Mouse (Mus musculus): Measurements from ENCODE around the gene Rab33b.
"Not testable (repeated sequence)": the region's sequence is repeated elsewhere in the genome, so short reads cannot be mapped to it uniquely, and the experiment has no call there.

Rab33b gene

DNA sequence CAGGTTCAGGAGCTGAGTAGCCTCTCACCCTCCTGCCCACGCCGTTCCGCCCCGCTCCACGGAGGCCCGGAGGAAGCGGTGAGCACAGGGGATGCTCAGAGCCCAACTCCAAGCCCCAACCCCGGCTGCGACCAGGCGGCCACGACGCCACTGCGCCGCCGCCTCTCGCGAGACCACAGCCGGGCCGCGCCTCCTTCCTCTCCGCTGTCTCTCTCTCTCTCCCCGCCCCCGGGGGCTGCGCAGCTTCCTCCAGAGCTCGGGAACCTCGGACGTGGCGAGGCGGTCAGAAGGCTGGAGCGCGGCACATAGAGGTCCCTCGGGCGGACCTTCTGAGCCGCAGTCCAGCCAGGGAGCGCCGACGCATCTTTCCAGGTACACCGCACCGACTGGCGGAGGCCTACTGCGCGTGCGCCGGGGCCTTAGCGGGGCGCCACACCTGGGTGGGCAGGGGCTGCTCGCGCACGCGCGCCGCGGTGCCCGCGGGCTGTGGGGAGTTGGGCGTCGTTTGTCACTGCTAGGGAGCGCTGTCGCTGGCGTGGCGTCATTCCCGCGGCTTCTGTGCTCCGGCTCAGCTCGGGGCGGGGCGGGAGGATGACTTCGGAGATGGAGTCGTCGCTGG is at the start of gene Rab33b:
Gene Rab33b, plus strand, starts transcription at position 180 of the 619 bp plus-strand sequence.
- DNase-seq (ENCODE audit: low spot score), result peak; percentile 96

DNA sequence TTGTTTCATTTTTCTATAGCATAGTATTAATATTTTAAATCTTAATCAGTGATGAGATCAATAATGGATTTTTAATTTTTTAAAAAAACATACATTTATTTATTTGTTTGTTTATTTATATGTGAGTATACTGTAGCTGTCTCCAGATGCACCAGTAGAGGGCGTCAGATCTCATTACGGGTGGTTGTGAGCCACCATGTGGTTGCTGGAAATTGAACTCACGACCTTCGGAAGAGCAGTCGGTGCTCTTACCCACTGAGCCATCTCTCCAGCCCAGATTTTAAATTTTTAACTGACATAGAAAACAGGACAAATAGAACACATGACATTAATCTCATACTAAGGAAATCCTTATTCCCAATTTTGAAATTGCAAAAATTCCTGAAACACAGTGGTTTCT is 49.4 kb upstream of the Rab33b start:
- not testable (repeated sequence) for DNase-seq (ENCODE audit: low spot score)

DNA sequence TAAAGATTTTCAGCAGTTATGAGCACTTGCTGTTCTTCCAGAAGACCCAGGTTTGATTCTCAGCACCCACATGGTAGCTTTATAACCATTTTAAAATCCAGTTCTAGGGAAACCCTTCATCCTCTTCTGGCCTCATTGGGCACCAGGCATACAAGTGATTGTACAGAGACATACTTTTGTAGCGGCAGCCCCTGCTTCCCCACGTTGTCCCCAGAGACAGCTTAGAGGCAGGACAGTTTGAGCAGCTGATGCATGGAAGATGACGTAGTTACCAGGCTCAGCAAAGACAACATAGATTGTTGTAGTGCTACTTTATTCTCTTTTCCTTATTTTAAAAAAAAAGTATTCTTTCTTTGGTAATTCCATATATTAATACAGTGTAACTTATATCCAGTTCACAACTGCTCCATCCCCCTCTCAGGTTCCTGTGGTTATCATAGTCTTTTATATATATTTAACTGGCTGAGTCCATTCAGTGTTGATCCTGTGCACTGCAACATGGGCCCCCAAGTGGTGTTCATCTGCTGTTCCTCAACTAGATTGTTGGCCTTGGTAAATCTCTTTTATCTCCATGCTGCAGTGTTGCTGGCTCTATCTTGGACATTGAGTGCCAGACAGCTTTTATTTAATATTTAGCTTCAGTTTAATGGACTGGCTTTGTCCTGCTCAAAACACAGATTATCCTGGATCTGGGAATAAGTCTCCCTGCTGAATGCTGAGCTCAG is 48.7 kb upstream of the Rab33b start:
- no peak for DNase-seq (ENCODE audit: low spot score)

DNA sequence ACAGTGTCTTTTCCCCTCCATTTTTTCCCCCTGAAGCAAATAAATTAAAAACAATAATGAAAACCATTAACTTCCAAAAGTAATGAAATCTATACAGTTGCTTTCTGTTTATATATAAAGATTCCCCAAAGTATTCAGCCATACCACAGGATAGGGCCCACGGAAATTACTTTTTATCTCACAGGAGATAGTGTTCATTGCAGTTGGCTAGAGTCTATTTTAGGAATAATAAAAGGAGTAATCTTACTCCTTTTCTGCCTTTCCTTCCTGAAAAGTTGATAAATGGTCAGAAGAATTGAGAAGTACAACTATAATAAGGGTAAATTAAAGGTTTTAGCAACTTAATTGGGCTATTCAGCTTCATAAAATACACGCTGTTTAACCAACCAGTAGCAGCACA is 15.2 kb upstream of the Rab33b start:
- no peak for DNase-seq (ENCODE audit: low spot score)

DNA sequence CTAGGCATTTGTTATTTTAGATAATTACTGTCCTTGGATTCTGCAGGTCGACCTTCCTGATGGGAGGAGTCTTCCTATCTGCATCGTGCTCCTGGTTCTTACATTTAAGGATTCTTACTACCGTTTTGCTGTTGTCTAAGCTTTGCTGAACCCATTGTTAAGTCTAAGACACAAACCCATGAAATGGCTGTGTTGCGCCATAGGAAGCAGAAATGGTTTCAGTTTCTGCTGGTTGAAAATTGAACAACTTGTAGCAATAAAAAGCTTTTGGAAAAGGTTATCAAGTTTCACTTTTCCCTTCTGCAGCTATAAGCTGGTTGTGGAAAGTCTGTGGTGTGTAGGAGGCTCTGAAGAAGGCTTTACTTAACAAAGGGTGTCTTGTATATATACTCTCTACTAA is 8.0 kb upstream of the Rab33b start:
- no peak for DNase-seq (ENCODE audit: low spot score)

DNA sequence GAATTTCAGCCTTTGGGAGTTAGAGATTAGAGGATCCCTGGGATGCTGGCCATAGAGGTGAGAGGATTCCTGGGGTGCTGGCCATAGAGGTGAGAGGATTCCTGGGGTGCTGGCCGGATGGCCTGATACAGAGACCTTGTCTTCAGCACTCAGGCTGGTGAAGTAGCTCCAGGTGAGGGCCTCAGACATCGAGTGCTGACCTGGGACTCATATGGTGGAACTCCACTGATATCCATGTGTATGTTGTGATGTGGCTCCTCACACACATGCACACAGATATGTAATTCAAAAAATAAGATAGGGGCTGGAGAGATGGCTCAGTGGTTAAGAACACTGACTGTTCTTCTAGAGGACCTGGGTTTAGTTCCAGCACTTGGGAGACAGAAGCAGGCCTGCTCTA is 3.8 kb upstream of the Rab33b start:
- no peak for DNase-seq (ENCODE audit: low spot score)

DNA sequence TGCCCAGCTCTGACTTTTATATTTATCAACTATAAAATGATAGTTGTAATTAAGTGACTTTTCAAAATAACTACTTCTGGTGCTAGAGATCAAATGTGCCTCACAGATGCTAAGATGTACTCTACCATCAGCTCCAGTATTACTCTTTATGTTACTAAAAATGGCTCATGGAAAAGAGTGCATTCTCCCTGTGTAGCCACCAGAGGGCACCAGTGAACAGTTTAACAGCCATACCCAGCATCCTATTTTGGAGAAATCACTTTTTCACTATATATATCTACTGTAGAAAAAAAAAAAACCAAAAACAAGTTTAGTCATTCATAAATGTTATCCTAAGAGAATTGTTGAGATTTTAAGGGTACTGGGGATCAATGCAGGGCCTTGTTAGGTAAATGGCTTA is 2.7 kb upstream of the Rab33b start:
- no peak for DNase-seq (ENCODE audit: low spot score)

DNA sequence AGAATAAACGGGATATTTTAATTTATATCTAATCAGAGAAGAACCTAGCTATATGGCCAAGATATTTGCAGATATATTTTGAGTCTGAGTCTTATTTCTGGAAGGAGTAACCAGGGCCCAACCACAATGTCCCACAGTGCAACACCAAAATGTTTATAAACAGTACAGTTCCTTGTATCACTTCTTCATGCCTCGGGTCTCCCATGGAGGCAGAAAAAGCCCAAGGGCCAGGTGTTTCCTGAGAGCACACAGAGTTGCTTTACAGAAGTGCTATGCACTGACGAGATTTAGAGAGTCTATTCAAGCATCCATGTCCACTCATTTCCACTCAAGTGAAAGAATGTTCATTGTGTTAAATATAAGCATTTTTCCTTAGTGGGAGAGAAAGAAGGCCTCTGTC is 1.8 kb upstream of the Rab33b start:
- no peak for DNase-seq (ENCODE audit: low spot score)

DNA sequence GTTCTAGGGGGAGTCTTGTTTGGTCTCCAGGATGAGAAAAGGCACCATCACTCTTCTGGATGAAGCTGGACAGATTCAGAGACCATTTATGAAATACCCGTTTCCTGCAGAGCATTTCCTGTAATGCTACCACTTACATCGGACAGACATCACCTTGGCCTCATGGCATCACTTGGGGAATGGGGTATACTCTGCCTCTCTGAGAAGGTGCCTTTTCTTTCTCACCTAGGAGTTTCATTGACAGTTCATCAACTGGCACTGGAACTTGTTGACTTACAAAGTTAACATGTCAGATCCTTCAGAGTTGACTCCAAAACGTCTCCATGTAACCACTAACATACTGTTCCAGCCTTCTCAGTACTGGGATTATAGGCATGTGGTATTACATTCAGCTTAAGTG is 939 bp upstream of the Rab33b start:
- no peak for DNase-seq (ENCODE audit: low spot score)

DNA sequence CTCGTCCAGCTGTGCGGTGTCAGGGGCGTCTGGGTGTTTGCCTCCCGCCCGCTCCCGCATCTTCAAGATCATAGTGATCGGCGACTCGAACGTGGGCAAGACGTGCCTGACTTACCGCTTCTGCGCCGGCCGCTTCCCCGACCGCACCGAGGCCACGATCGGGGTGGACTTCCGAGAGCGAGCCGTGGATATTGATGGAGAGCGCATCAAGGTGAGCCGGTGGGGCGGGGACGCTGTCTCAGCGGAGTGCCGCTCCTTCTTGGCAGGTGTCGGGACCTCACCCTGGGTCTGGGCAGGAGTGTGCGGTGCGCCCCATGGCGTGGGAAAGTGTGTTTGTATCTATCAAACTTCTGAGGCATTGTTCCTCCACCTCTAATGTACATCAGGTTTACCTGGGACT is 650 bp downstream of the Rab33b start:
- DNase-seq (ENCODE audit: low spot score), result no peak

DNA sequence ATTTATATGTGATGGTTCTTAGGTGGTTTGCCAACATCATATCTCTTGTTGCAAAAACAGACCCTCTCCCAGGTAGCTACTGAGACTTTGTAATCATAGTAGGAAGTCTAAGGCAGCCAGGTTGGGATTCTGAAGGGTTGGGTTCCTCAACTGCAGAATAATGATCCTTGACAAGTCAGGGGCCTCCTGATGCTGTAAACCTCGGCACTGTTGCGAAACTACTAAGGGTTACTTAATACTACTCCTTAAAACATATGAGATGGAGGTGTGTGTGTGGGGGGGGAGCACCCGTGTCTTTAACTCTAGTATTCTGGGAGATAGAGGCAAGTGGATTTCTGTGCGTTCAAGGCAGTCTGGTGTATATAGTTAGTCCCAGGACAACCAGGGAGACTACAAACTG is 1.6 kb downstream of the Rab33b start:
- no peak for DNase-seq (ENCODE audit: low spot score)

DNA sequence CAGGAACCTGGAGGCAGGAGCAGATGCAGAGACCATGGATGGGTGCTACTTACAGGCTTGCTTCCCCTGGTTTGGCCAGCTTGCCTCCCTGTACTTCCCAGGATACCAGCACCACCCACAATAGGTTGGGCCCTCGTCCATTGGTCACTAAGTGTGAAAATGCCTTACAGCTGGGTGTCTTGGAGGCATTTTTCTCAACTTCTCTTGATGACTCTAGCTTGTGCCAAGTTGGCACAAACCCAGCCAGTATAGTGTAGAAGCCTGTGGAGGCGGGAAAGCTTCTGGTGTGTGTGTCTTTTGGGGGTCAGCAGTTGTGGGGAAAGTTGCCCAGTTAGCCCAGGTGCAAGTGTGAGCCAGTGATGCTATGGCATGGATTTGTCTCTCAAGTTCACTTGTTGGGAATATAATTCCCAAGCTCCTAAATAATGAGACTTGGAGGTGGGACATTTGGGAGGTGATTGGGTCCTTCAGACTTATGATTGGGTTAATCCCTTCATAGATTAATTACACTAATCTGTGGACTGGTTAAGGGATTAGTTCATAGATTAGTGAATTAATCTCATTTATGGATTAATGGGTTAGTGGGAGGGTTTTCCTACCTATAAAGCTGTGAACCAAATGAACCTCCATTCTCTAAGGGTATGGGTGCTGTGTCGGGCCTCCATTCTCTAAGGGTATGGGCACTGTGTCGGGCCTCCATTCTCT is 2.9 kb downstream of the Rab33b start:
- no peak for DNase-seq (ENCODE audit: low spot score)

DNA sequence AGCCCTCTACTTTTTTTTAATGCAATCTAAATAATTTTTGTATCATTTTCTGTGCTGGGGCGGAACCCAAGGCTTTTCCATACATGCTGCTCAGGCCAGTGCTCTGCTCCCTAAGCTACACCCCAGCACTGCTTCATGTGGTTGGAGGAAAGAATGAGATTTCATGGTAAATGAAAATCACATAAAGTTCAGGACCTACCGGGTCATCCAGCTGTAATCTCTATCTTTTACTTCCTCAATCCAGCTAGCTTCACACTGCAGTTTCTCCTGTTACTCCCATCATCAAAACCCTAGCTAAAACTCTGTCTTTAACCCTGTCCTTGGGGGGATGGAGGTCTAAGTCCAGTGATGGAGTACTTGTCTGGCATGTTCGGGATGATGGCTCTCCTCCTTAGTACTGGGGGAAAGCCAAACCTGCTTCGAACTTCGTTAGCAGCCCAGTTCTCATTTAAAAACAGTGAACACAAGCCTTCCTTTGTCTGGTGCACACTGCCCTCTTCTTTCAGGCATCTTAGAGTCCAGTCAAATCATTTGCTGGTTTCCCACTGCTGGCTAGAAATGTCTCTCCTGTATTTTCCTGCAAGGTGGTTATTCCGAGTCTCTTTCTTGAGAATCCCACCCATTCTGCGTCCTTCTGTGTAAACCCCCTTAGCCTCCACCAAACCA is 6.5 kb downstream of the Rab33b start:
- no peak for DNase-seq (ENCODE audit: low spot score)

DNA sequence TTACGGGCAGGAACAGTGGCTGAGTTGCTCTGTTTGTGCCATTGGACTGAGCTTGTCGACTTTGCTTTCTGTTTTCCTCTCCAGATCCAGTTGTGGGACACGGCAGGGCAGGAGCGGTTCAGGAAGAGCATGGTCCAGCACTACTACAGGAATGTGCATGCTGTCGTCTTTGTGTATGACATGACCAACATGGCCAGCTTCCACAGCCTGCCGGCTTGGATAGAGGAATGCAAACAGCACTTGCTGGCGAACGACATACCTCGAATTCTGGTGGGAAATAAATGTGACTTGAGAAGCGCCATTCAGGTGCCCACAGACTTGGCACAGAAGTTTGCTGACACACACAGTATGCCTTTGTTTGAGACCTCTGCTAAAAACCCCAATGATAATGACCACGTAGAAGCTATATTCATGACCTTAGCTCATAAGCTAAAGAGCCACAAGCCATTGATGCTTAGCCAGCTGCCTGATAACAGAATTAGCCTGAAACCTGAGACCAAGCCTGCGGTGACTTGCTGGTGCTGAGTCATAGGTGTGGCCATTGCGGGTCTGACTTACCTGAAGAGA is 9.6 kb downstream of the Rab33b start:
- DNase-seq (ENCODE audit: low spot score), result no peak

DNA sequence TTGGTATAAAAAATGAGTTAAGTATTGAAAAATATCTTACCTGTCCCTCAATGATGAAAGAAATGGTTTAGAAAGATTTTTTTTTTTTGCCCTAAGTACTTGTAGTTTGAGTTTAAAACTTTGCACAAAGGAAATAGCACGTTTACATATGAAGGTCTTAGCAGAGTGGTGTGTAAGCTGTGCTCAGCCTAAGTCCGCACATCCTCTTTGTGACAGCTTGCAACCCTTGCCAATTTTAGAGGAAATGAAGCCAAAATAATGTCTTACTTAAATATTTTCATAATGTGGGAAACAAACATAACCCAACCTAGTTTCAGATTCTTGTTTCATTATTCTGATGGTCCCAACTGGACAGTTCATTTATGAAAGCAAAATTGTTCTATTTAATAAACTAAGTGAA is 10.7 kb downstream of the Rab33b start:
- DNase-seq (ENCODE audit: low spot score), result no peak

DNA sequence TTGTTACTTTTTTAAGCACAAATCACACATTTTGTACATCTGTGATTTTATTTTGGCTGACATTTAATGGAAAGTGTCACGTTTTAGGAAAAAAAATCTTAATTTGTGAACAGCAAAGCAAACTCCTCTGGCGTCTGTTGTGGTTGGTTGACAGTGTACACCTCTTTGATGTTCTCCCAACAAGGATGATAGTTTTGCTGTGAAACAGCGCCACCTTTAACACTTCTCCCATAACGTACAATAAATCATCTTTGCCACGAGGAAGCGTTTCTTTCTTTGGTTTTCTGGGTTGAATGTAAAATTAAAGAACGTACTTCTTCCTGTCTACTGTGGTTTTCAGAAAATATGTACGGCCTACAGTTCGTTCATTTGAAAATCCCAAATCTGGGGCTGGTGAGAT is 11.9 kb downstream of the Rab33b start:
- no peak for DNase-seq (ENCODE audit: low spot score)

DNA sequence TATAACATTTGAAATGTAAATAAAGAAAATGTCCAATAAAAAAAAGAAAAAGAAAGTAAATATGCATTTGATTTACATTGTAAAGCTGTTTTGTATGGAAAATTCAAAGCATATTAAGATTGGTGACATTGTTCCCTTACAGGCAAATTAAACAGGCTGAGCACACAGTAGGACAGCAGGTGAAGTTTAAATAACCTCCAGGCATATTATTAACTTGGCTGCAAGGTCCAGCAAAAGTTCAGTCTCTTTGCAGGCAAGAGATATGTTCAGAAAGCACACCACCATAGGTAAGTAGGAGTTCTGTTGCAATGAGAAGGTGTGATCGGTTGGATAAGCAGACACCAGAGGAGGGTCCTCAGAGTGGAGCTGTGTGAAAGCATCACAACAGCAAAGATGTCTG is 14.3 kb downstream of the Rab33b start:
- DNase-seq (ENCODE audit: low spot score), result no peak

DNA sequence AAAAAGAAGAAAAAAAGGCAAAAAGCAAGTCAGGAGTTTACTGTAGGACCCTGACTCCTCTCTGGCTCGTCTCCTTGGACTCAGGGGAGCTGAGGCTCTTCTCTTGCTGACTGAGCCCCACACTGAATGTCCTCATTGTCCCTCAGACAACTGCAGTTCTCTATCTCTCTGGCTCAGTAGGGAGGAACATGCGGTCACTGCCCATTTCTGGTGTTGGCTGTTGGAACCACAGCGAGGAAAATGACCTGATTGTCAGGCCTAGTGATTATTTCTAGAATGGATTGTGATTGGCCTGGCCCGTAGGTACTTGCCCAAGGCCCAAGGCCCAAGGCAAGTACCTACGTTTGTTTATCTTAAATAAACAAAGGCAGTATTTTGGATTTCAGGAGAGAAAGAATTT is 14.9 kb downstream of the Rab33b start:
- no peak for DNase-seq (ENCODE audit: low spot score)

DNA sequence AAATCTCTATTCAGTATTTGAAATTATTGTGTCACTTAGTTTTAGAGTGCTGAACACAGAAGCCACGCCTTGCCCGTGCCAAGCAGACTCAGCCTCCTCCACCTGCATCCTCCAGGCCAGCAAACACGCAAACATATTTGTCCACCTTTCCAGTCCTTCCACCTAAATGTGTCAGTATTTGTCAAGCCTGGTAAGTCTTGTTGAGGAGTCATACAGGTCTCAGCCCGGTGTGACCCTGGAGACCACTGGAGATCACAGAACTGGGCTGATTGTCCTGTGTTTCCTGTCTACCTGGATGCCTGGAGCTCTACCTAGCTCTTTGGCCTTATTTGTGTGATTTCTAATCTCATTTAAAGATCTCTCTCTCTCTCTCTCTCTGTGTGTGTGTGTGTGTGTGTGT is 16.2 kb downstream of the Rab33b start:
- no peak for DNase-seq (ENCODE audit: low spot score)

DNA sequence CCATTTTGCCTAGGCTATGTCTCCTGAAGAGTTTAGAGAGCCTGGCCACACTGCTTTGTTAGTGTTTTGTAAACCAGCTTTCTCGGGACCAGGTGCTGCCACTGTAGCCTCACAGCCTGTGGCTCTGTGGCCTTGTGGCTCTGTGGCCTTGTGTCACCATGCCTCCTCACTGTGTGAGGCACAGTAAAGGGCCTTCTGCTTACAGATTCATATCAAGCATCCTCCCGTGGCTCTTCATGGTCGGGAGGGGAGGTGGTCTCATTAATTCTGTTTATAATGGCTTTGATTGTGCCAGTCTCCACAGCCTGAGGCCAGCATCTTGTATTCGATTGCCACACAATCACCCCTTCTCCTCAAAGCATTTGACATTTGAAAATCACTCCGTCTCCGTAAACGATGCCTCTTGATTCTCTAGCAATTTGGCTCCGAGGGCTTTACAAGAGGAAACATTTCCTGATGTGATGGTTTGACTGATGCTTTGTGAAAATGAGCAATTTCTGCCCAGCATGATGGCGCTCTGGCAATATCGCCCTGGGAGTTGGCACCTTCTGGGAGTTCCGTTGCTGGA is 20.7 kb downstream of the Rab33b start:
- DNase-seq (ENCODE audit: low spot score), result no peak

DNA sequence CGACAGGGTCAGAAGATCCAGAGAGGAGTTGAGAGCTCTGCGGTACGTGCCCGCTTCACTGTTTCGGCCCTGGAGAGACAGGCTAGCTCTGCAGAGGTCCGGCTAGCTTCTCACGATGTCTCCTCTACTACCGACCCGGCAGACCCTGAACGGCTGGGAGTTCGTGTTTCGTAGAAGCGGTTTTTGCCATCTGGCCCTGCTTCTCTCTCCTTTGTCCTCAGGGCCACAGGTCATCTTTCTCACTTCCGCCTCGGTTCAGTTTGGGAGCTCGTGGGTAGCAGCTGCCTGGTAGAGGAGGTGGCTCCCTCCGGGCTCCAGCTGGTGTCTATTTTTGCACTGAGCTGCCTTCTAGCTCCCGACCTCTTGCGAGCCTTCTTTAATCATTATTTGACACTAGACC is 21.7 kb downstream of the Rab33b start:
- no peak for DNase-seq (ENCODE audit: low spot score)

DNA sequence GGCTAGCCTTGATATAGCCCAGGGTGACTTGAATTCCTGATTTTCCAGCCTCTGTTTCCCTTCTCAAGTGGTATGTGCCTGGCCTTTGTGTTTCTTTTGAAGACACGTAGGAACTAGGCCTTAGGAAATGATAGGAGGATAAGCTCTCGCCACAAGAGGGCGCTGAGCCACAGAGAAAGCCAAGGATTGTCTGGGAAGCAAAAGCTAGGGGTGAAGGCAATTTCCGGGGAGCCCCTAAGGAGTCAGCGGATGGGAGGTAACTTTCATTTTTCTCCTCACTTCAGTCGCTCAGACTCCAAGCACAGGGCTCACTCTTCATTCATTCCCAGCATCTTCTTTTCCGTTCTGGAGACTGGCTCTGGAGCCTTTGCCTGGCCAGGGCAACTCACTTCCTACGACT is 27.2 kb downstream of the Rab33b start:
- peak; percentile 50 for DNase-seq (ENCODE audit: low spot score)

Measured in testis, postnatal 14 days (tissue).